Mouse (Mus musculus): ENCODE data around the gene Ntrk3.

The Ntrk3 gene

DNA sequence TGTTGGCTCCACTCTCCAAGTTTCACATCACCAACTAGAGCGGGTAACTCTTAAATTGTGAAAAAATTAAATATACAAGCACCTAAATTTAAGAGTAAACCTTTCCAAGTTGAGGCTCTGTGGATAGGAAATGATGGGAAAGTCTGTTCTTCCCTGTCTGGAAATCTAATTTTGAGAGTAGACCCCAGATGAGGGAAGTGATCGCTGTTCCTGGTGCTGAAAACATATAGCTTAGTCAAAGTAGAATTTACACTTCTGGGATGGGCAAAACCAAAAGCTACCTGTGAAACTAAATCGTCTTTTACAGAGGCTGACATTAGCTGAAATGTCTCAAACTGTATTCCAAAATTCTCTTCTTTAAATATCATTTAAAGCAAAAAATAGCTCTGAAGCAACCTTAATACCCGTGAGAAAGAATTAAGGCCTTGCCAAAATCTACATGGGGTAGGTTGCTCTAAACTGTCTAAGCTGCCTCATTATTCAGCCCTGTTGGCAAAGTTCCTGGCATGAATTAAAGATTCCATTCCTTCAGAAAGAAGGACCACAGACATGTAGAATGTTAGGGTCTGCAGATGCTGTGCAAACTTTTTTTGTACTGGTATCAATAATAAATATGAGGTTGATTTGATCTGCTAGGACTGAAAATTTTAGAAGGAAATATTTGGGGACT, 557.7 kb downstream of the Ntrk3 start:
- no peak for DNase-seq

DNA sequence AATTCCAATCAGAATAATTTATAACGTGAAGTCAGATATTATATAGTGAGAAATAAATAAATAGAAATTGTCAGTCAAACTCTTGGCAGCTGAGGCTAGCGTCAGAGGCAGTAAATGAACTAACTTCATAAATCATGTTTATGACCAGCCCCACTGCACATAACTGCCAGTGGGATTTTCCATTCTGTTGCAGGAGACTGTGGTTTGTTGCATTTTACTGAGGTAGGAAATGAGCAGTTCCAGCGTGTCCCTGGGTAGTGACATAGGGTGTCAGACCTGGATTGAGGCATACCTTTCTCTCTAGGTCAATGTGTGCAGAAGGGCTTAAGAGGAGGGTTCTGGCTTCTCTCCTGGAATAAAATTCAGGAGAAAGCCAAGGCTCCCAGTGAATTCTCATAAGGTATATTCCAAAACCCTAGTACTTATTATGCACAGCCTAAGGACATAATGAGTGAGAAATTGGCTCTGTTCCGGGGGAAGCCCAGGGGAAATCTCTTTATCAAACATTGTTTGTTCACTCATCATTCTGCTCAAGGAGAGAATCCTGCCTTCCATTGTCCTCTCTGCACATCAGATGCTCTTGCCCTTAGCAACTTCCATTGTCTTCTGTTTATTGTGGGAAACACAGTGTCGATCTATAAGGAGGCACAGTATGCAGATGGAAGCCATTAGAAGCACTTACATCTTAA, 565.4 kb downstream of the Ntrk3 start:
- DNase-seq: no peak

DNA sequence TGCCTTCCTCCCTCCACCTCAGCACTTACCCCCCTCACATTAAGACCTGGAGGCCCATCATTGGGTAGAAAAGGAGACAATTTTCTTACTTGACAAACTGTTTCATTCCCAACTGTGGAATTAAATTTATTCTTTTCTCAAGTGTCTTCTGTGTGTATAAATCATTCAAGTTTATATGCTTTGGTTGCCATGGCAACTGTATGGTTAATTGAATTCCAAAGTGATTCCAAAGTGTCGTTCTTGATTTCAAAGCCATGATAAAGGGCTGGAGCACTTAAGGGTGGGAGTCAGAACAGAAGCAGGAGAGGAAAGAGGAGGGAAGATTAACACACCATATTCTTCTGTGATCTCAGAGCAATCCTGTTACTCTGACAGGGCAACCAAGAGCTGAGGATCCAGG, 572.3 kb downstream of the Ntrk3 start:
- DNase-seq: no peak

DNA sequence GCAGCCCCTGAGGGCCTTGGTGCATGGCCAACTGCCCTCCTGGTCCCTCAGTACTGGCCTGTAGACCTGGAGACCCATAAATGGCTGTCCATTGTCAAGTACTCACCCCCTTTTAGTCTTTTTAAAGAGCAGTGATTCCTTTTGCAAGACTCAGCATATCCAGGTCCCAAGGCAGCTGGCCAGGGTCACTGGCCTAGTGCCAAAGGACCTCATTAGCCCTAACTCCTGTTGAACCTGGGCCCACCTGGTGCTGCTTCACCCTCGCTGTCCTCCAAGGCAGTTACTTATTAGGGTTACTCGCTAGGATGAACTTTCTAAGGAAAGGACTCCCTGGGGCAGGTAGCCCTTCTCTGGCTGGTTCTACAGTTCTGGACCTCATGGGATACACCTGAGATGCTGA, 579.9 kb downstream of the Ntrk3 start:
- DNase-seq: peak; percentile 35

DNA sequence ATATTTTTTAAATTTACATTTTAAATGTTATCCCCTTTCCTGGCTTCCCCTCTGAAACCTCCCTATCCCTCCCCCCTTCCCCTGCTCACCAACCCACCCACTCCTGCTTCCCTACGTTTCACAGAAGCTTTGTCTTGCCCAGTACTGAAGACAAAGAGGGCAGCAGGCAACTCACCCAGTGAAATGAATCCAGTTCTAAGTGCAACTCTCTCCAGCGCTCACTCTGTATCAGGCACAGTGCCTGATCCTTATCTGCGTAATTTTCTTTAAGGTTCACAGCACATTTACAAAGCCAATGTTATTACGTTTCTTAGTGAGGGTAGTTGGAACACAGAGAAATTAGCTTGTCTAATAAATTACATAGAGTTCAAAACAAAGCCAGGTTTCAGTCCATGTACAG, 592.6 kb downstream of the Ntrk3 start:
- DNase-seq: no peak

DNA sequence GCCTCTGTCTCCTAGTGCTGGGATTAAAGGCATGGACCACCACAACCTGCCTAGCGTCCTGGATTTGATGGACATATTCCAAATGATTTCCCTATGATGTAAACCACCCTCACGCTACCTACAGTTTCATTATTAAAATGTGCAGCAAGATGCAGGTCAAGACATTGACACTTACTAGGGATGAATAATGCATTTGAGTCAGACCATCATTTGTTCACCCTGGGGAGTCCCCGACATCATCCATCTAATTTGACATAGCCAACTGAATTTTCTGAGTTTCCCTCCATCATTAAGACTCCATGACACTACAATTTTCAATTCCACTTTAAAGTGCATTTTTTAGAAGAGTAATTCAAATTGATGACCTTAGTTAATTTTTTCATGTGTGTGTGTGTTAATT, 593.0 kb downstream of the Ntrk3 start:
- no peak for DNase-seq

DNA sequence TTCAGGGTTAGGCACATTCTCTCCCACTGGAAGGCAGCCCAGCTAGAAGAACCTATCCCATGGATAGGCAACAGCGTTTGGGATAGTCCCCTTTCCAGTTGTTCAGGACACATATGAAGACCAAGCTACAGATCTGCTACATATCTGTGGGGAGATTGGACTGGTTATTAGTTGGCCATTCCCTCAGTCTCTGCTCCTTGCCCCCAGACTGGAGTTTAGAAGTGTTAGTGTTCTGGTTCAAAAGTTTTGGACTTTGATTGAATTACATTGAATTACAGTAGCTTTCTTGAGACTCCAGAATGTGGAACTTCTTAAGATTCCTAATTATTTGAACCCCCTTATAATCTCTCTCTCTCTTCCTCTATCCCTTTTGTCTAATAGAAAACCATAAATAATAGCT, 607.8 kb downstream of the Ntrk3 start:
- DNase-seq: no peak
